Mouse (Mus musculus) neutrophil, adult 5-6 weeks (primary cell): Measurements from ENCODE around the gene Nek6. TPM values are rescaled to one million over a fixed set of nuclear protein-coding genes. Genes with fewer than 3 reads are reported as not detected.
A peak's percentile ranks its signal among the peaks of the same experiment; 100 is the strongest.

ENCODE experiments used
- ATAC-seq: fragments of 151-379, 151-347 bp; 2 replicates; pipeline ENCODE4 v1.8.0; 2017; ENCODE audit warnings: mild to moderate bottlenecking, moderate TSS enrichment; ENCODE audit not compliant: insufficient number of reproducible peaks, poor library complexity, low FRiP score, severe bottlenecking; ENCODE audit errors: extremely low read depth
- total RNA-seq: library from RNA; stranded (forward); fragments of 200-1000 nt; gene quantifications from 2 replicates; pipeline ENCODE4 v1.2.3, GENCODE M21; 2017

Gene Nek6
- total RNA-seq, 1 experiment from 2014 or later = 7.0 TPM

GRCm38 (mm10) chr2:38609310-38609709, 97.9 kb downstream of the Nek6 start:
- no peak for ATAC-seq

- no peak for ATAC-seq
These were observed 98.7 kb downstream of the Nek6 start for GRCm38 (mm10) chr2:38610161-38610560.

GRCm38 (mm10) chr2:38612596-38612995, 101.2 kb downstream of the Nek6 start:
- no peak for ATAC-seq

DNA sequence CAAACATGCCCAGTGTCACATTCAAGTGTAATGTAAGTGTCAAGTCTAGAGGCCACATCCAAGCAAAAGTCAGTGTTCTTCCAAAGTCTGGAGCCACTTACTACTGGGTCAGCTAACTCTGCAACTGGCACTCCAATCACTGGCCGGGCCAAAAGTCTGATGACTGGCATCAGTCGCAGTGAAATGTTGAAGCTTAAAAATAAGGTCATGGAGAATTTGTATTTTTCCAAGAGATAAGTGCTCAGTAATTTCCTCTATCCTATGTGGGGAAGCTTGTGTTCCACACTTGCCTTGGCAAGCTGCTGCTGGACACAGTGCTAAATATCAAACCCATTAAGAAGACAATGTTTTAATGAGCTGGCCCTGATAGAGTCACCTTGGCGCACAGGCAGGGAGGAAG, 102.1 kb downstream of the Nek6 start:
- no peak for ATAC-seq

DNA sequence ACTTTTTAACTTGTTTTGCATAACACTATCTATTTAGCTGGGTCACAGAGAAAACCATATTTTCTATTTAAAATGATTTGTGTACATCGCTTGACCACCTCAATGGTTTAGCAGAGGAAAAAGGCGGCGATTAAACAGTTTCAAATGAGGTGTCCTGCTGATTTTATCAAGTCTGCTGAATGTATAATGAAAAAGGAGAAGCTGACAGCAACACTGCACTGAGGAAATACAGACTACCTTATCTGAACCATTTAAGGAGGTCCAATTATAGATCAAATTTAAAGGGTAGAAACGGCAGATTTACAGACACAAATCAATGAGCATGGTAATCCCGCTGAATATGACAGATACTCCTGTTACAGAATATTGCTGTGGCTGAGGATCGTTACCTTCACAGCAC, 103.0 kb downstream of the Nek6 start:
- no peak for ATAC-seq

GRCm38 (mm10) chr2:38616072-38616471, 104.6 kb downstream of the Nek6 start:
- no peak for ATAC-seq

GRCm38 (mm10) chr2:38616956-38617872, 105.8 kb downstream of the Nek6 start:
- ATAC-seq = no peak

- ATAC-seq = no peak
These were observed 108.3 kb downstream of the Nek6 start for GRCm38 (mm10) chr2:38619777-38620176.

- ATAC-seq = no peak
These were observed 109.6 kb downstream of the Nek6 start for GRCm38 (mm10) chr2:38621076-38621475.

DNA sequence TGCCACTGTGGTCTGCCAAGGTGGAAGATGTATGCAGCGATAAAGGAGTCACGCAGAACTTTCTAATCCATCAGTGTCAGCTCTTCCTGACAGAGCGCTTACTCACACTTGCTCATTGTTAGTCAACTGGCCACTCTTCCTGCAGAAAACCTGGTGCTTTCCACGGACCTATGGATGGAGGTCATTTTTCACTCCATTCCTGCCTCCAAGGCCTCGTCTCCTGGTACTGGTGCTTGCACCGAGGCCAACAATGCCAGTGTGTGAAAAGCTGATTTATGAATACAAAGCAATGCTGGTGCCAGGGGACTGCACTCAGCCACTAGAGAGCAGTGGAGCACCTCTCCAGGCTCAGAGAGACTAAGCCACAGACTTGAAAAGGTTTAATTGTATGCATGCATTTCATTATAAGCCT, 110.2 kb downstream of the Nek6 start:
- ATAC-seq = no peak

DNA sequence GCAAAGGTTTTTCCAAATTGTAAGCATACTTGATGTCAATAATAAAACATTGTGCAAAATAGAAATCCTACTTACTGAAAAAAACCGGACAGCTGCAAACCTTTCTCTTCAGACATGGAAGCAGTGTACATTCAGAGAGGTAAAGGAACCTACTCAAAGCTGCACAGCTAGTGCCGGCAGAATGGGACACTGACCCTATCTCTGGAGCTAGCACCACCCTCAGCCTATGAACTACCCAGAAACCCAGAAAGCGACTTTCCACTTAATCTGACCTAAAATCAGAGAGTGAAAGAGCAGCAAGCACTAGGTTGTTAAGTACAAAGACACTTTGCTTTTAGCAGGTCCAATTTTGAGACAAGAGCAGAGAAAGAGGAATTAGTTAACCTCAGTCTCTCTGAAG, 112.0 kb downstream of the Nek6 start:
- no peak for ATAC-seq

- ATAC-seq = no peak
These were observed 112.6 kb downstream of the Nek6 start for GRCm38 (mm10) chr2:38623821-38624590.

DNA sequence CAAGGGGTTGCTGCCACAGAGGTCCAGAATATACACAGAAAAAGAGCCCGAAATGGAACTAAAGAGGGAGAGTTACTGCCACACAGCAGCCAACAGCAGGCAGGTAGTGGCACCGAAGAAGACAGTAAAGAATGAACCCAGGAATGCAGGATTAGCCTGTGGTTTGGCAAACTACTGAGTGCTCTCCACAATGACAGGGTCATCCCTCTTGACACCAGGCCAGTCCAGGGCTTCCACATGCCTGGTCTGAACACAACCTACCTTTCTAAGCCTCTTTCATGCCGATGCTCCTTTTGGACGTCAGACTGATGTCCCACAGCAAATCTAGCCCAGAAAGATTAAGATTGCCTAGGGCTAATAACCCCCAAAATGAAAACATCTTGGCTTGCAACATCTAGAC, 117.4 kb downstream of the Nek6 start:
- ATAC-seq = no peak

DNA sequence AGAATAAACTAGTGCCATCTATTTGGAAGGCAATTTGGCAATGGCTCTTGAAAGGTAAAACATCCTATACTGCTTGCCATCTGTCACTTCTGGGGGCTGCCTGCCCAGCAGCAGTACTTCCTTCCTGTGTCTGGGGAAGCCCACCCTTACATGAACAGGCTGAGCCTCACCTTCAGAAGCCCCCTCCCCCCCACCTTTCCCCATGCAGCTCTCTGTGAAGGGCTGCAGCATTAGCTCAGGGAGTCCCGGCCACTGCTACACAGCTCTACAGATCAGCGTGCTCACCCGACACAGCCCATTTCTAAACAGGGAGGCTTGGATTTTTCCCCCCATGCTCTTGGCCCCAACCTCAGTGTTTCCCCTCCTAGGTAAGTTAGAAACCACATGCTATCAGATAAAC, 118.0 kb downstream of the Nek6 start:
- ATAC-seq = no peak

DNA sequence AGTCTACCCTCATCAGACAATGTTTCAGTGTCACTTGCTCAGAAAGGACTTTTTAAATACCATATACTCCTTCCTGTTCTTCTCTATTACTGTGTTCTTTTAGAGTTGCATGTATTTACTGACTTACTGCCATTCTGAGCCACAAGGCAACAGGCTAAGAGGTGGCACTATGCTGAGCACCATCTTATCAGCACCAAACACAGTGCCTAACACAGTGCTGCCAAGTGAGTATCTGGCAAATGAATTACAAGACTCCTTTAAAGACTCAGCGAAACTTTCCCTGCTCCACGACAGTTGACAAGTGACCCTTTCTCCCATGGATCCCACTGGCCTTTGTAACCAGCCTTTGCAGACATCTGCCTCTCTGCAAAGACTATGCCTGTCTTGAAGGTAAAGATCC, 119.1 kb downstream of the Nek6 start:
- ATAC-seq = no peak

GRCm38 (mm10) chr2:38637716-38638267, 126.3 kb downstream of the Nek6 start:
- no peak for ATAC-seq

- no peak for ATAC-seq
These were observed 130.3 kb downstream of the Nek6 start for GRCm38 (mm10) chr2:38641761-38642160.

DNA sequence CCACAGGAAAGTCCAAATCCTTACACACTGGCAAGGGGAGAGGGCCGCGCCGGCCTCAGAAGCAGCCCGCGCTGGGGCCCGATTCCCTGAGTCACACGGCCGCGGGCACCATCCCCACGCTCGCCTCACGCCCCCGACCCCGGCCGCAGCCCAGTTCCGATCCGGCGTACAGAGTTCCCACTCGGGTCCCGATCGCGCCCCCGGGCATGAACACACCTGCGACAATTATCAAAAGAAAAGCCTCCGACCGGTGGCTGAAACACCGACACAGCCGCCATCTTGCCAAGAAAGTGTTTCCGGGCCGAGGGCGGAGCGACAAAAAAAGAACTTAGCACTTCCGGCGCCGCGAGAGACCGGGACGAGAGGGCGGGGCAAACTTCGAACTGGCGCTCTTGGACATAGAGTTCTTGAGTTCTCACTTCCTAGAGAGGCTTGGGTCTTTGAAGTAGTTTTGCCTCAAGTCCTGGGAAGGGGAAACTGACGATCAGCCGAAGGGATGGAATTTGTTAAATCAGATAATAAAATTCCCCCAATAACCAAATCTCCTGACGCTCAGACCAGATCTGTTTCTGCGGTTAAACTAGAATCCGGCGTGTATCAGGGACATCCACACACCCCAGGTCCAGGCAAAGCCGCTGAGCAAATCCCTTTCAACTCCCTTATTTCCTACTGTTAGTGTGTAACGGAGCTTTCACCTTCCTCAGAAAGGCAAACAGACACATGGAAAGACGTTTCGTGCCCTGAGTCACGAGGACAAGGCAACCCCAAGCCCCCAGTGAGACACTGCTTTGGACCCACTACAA, 132.4 kb downstream of the Nek6 start, which contains the start of gene Psmb7:
Gene Psmb7, minus strand, starts transcription at position 463 of the 803 bp plus-strand sequence.
- ATAC-seq = peak; percentile 93
